Mouse (Mus musculus) kidney, adult 2 months (tissue): ENCODE results near the gene Rin2.

Source experiments
- CTCF ChIP-seq: fragments of 200-500 bp; conservative IDR thresholded peaks from 2 replicates; pipeline ENCODE4 v1.5.1; 2011; ENCODE audit warnings: low read depth, mild to moderate bottlenecking, control low read depth, low read length, moderate library complexity, mixed read lengths; ENCODE audit not compliant: insufficient read depth, insufficient read length
- POLR2A ChIP-seq: fragments of 200-500 bp; IDR thresholded peaks from one replicate; pipeline ENCODE4 v1.6.1; 2011; ENCODE audit warnings: low read depth, low read length, control low read depth

DNA sequence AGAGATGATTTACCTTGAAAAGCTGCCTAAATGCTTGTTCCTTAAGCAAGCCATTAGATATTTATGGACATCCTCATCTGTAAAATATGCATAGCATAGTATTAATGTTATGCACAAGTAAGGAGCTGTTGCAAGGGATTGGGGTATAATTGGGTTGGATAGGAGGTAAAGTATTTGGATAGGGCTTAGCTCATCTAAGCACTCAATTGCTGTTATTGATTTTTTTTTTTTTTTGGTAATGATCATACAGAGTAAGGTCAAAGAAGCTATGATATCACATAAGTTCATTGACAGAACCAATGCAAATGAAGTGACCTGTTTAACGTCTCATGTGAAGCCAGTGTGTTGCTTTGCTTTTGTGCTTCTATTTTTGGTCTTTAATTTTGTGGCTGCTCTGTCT, 198.9 kb downstream of the Rin2 start:
- TF ChIP-seq CTCF (no peak), POLR2A (no peak)
